Comparison of ENCODE assay signal across 27 mouse cellular contexts in genomic region chr9:118878596-118878995, GRCm38 (mm10). TPM values are rescaled to one million over a fixed set of nuclear protein-coding genes. Genes with fewer than 3 reads are reported as not detected.
DNase-seq lines count a peak whose midpoint lies in the region; ATAC-seq and TF ChIP-seq lines count a peak whose summit lies in the region.
"Had no signal": no experiment of that assay in that cellular context is flagged by ENCODE, and none has a peak within 500 bp of the region (broad histone marks: within the 10 kb centered on the region; RNA-seq: fewer than 3 reads in every experiment).

No protein-coding gene starts in this region.

- no peaks in the 10 kb centered on the region for H3K4me1 ChIP-seq in midbrain, embryonic 13.5 days (replicated peaks)
- H3K4me1 ChIP-seq: forebrain, embryonic 12.5 days had no signal

- peak overlapping the region; percentile 73; the same call in 1 of the 2 replicates for H3K27ac ChIP-seq in gastrocnemius, adult 2 months
- no peak overlapping the region for H3K27ac ChIP-seq in midbrain, embryonic 13.5 days
- H3K27ac ChIP-seq: embryonic facial prominence, embryonic 13.5 days; embryonic facial prominence, embryonic 15.5 days; forebrain, embryonic 10.5 days; forebrain, embryonic 12.5 days had no signal

- H3K4me3 ChIP-seq in gastrocnemius, adult 2 months: no peak overlapping the region
- H3K4me3 ChIP-seq in midbrain, embryonic 13.5 days (replicated peaks): no peak overlapping the region
- H3K4me3 ChIP-seq: embryonic facial prominence, embryonic 13.5 days; embryonic facial prominence, embryonic 15.5 days; erythroblast, embryonic 14.5 days; forebrain, embryonic 10.5 days; forebrain, embryonic 12.5 days had no signal

- H3K9me3 ChIP-seq in midbrain, embryonic 13.5 days: no peaks in the 10 kb centered on the region
- H3K9me3 ChIP-seq: embryonic facial prominence, embryonic 13.5 days; embryonic facial prominence, embryonic 15.5 days; forebrain, embryonic 10.5 days; forebrain, embryonic 12.5 days had no signal

- H3K4me2 ChIP-seq in midbrain, embryonic 13.5 days (replicated peaks): no peak overlapping the region
- H3K4me2 ChIP-seq: embryonic facial prominence, embryonic 13.5 days; embryonic facial prominence, embryonic 15.5 days; forebrain, embryonic 12.5 days had no signal

- TF ChIP-seq CTCF in gastrocnemius, adult 2 months (IDR thresholded peaks at IDR 0.05): no peak

- H3K36me3 ChIP-seq in midbrain, embryonic 13.5 days: no peaks in the 10 kb centered on the region
- H3K36me3 ChIP-seq: forebrain, embryonic 12.5 days had no signal

- WGBS in midbrain, embryonic 13.5 days: 89% methylated on average over 11 of the region's 11 CpGs

- intact Hi-C loops in gastrocnemius, adult 2 months (cut with DNase I): no loop called here

- H3K9ac ChIP-seq in midbrain, embryonic 13.5 days (replicated peaks): no peak overlapping the region
- H3K9ac ChIP-seq: embryonic facial prominence, embryonic 13.5 days; embryonic facial prominence, embryonic 15.5 days; forebrain, embryonic 12.5 days had no signal

- no peaks in the 10 kb centered on the region for H3K27me3 ChIP-seq in midbrain, embryonic 13.5 days
- H3K27me3 ChIP-seq: embryonic facial prominence, embryonic 13.5 days; embryonic facial prominence, embryonic 15.5 days; forebrain, embryonic 12.5 days had no signal

- DNase-seq in gastrocnemius, adult 2 months: no peak
- no peak for DNase-seq in gastrocnemius, adult 8-10 months (ENCODE audit: low spot score in 2 of 2)
- DNase-seq in ES-CJ7 (ENCODE audit: low read depth, low spot score) (peak; percentile 57), ZHBTc4 (ENCODE audit: low read depth, low spot score) (peak; percentile 59)
- DNase-seq in lung, postnatal 10 days: no peak
- DNase-seq in adrenal gland, postnatal 36 days: no peak
- DNase-seq: adrenal gland, adult 2 months; adrenal gland, postnatal 10 days; adrenal gland, postnatal 25 days; B cell, adult 2 months; cerebellum, adult 11 months; cerebellum, adult 18-20 months; cerebellum, adult 8-10 months; cerebellum, adult 9-11 months; cerebellum, postnatal 14 days; cerebellum, postnatal 36 days; embryo, embryonic 11 days had no signal

- ATAC-seq in midbrain, embryonic 13.5 days: no peak
- ATAC-seq: CD4-positive, CD25-positive, alpha-beta regulatory T cell, adult 4 months; forebrain, embryonic 14.5 days; forebrain, embryonic 16.5 days had no signal

RNA-seq across cellular contexts. Expression of gene Ctdspl, which starts 47.7 kb away (rescaled TPM):
- 1 to 10 TPM; 3.5 to 5.9 TPM for total RNA-seq in gastrocnemius, adult 2 months (2021)
- 1 to 10 TPM; 2.0 to 4.7 (median 3.1) TPM for total RNA-seq in gastrocnemius, adult 8-10 months (2022)
- total RNA-seq in adrenal gland, postnatal 36 days (2021): 10 to 100 TPM; 30.4 to 32.8 TPM
- 5.2 and 6.2 TPM in 2 replicates for polyA plus RNA-seq in midbrain, embryonic 13.5 days (2015; fragmentation: Nextera tagmentation; extraction: Ambion mirVana)
- total RNA-seq: CH12.LX had no signal

Comparison
In these comparisons a context has a peak if more than half of its experiments do, and no peak if none do; other contexts are left out.
1. DNase-seq: peak in ES-CJ7 (single experiment) and ZHBTc4 (single experiment); none in gastrocnemius, adult 2 months (single experiment), gastrocnemius, adult 8-10 months (0 of 2), lung, postnatal 10 days (single experiment) and adrenal gland, postnatal 36 days (0 of 2).
2. RNA of gene Ctdspl, which starts 47.7 kb away (total RNA-seq): 30.4 to 32.8 TPM in adrenal gland, postnatal 36 days; 3.5 to 5.9 TPM in gastrocnemius, adult 2 months and 2.0 to 4.7 TPM in gastrocnemius, adult 8-10 months; every median in the first group is over 4 times any median in the second.